21 mouse cellular contexts compared by ENCODE assay signal in the genomic region with DNA sequence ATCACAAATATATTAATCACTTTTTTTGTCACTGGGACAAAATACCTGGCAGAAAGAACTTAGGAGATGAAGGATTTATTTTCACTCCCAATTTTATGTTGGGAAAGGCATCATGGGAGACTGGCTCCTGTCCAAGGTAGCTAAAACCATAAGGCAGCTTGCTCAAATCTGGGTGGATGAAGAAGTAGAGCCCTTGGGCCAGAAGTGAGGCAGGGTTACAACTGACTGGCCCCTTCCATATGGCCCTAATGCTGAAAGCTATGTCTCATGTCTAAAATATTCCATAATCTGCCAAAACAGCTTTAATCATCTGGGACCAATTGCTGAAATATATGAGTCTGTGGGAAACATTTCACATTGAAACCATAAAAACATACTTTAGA. TPM values are rescaled to one million over a fixed set of nuclear protein-coding genes. Genes with fewer than 3 reads are reported as not detected.
DNase-seq lines count a peak whose midpoint lies in the region; ATAC-seq and TF ChIP-seq lines count a peak whose summit lies in the region.
"Had no signal": no experiment of that assay in that cellular context is flagged by ENCODE, and none has a peak within 500 bp of the region (broad histone marks: within the 10 kb centered on the region; RNA-seq: fewer than 3 reads in every experiment).

No protein-coding gene starts in this region.

- peak overlapping the region; percentile 53; a peak in 2 of 4 replicates for H3K27ac ChIP-seq in heart, embryonic 14.5 days (replicated peaks in 1 of 2; ENCODE audit: control insufficient read depth in 1 of 2, insufficient read depth in 1 of 2, low read depth in 2 of 2, low read length in 2 of 2)
- no peak overlapping the region for H3K27ac ChIP-seq in kidney, postnatal 0 days
- H3K27ac ChIP-seq in limb, embryonic 13.5 days = peak overlapping the region; percentile 84; the same call in 1 of the 2 replicates
- H3K27ac ChIP-seq: hindbrain, embryonic 13.5 days; macrophage; midbrain, embryonic 12.5 days; neural tube, embryonic 13.5 days had no signal

- no peak overlapping the region for H3K4me2 ChIP-seq in heart, embryonic 14.5 days (ENCODE audit: low read length)
- no peak overlapping the region for H3K4me2 ChIP-seq in kidney, postnatal 0 days (ENCODE audit: low read length)
- no peak overlapping the region for H3K4me2 ChIP-seq in limb, embryonic 13.5 days (replicated peaks)
- H3K4me2 ChIP-seq: hindbrain, embryonic 13.5 days; midbrain, embryonic 12.5 days; neural tube, embryonic 13.5 days had no signal

- no peak for TF ChIP-seq CTCF in kidney, postnatal 0 days (IDR thresholded peaks at IDR 0.05; ENCODE audit: low read depth)

- H3K9me3 ChIP-seq in heart, embryonic 14.5 days (ENCODE audit: control insufficient read depth, low read length) = no peaks in the 10 kb centered on the region
- H3K9me3 ChIP-seq in kidney, postnatal 0 days (replicated peaks; ENCODE audit: low read length) = no peaks in the 10 kb centered on the region
- no peaks in the 10 kb centered on the region for H3K9me3 ChIP-seq in limb, embryonic 13.5 days
- H3K9me3 ChIP-seq: hindbrain, embryonic 13.5 days; midbrain, embryonic 12.5 days; neural tube, embryonic 13.5 days had no signal

- no peaks in the 10 kb centered on the region for H3K27me3 ChIP-seq in heart, embryonic 14.5 days (ENCODE audit: control insufficient read depth, insufficient read depth, low read length)
- no peaks in the 10 kb centered on the region for H3K27me3 ChIP-seq in kidney, postnatal 0 days (ENCODE audit: insufficient read depth, low read length)
- peaks cover 17% of the 10 kb centered on the region; the same call in 1 of the 2 replicates for H3K27me3 ChIP-seq in limb, embryonic 13.5 days

- no peak overlapping the region for H3K9ac ChIP-seq in heart, embryonic 14.5 days (ENCODE audit: low read length)
- H3K9ac ChIP-seq in kidney, postnatal 0 days (ENCODE audit: low read depth, low read length) = no peak overlapping the region
- H3K9ac ChIP-seq in limb, embryonic 13.5 days = no peak overlapping the region
- H3K9ac ChIP-seq: hindbrain, embryonic 13.5 days; midbrain, embryonic 12.5 days; neural tube, embryonic 13.5 days had no signal

- H3K36me3 ChIP-seq in heart, embryonic 14.5 days (ENCODE audit: control insufficient read depth, insufficient read depth, low read length) = no peaks in the 10 kb centered on the region
- H3K36me3 ChIP-seq in kidney, postnatal 0 days (ENCODE audit: insufficient read depth, low read length) = no peaks in the 10 kb centered on the region
- H3K36me3 ChIP-seq in limb, embryonic 13.5 days = no peaks in the 10 kb centered on the region
- H3K36me3 ChIP-seq: hindbrain, embryonic 13.5 days; midbrain, embryonic 12.5 days; neural tube, embryonic 13.5 days had no signal

- H3K4me3 ChIP-seq in heart, embryonic 14.5 days (ENCODE audit: control insufficient read depth in 1 of 2, insufficient read depth in 1 of 2, low read depth in 1 of 2, low read length in 2 of 2) = no peak overlapping the region
- H3K4me3 ChIP-seq in kidney, postnatal 0 days (replicated peaks; ENCODE audit: low read depth, low read length) = no peak overlapping the region
- no peak overlapping the region for H3K4me3 ChIP-seq in limb, embryonic 13.5 days
- H3K4me3 ChIP-seq: hindbrain, embryonic 13.5 days; midbrain, embryonic 12.5 days; neural tube, embryonic 13.5 days had no signal

- H3K4me1 ChIP-seq in heart, embryonic 14.5 days (ENCODE audit: control insufficient read depth in 2 of 2, insufficient read depth in 2 of 2, low read length in 2 of 2) = no peaks in the 10 kb centered on the region; a peak in 1 of 4 replicates
- no peaks in the 10 kb centered on the region for H3K4me1 ChIP-seq in kidney, postnatal 0 days (replicated peaks; ENCODE audit: insufficient read depth, low read length)
- peaks cover 37% of the 10 kb centered on the region for H3K4me1 ChIP-seq in limb, embryonic 13.5 days
- H3K4me1 ChIP-seq: hindbrain, embryonic 13.5 days; midbrain, embryonic 12.5 days; neural tube, embryonic 13.5 days had no signal

- no peak for ATAC-seq in heart, embryonic 14.5 days (ENCODE audit: insufficient number of reproducible peaks, insufficient read depth, low FRiP score, low read depth)
- ATAC-seq in kidney, postnatal 0 days (replicated peaks; ENCODE audit: low FRiP score, low read depth) = no peak; the same call in 1 of the 2 replicates
- peak; percentile 88 for ATAC-seq in limb, embryonic 13.5 days (ENCODE audit: low FRiP score, low read depth)

- DNase-seq in heart, adult 8-10 months (ENCODE audit: low spot score) = no peak
- DNase-seq in kidney, postnatal 0 days (ENCODE audit: low spot score) = peak; percentile 72
- DNase-seq in kidney, postnatal 25 days = no peak
- DNase-seq in adipocyte (ENCODE audit: low spot score) = peak; percentile 16
- no peak for DNase-seq in urinary bladder, postnatal 14 days (ENCODE audit: low spot score)
- no peak for DNase-seq in lung, postnatal 4 days
- DNase-seq: adrenal gland, postnatal 36 days; B cell, adult 2 months; cerebellum, adult 2 months; gastrocnemius, postnatal 14 days; kidney, adult 2 months; layer of hippocampus, adult 9-11 months; lung, adult 18-20 months; right cerebral cortex, postnatal 25 days; thymus, adult 2 months had no signal

RNA-seq across cellular contexts. Expression of gene Tmem164, which starts 15.8 kb away (rescaled TPM):
- polyA plus RNA-seq in heart, embryonic 14.5 days (2014; fragmentation: Nextera tagmentation; extraction: Ambion mirVana) = 34.8 and 36.2 TPM in 2 replicates
- 10 to 100 TPM; 17.1 to 20.2 (median 19.3) TPM for total RNA-seq in heart, adult 8-10 months (2022)
- polyA plus RNA-seq in kidney, postnatal 0 days (2015; fragmentation: Nextera tagmentation; extraction: Ambion mirVana) = 33.0 and 36.3 TPM in 2 replicates
- polyA plus RNA-seq in limb, embryonic 13.5 days (2015; fragmentation: Nextera tagmentation; extraction: Ambion mirVana) = 65.5 and 69.9 TPM in 2 replicates

Comparison
In these comparisons a context has a peak if more than half of its experiments do, and no peak if none do; other contexts are left out.
1. DNase-seq: peak in kidney, postnatal 0 days (single experiment) and adipocyte (single experiment); none in heart, adult 8-10 months (single experiment), kidney, postnatal 25 days (0 of 2), urinary bladder, postnatal 14 days (single experiment) and lung, postnatal 4 days (0 of 2).